In the genomic region with DNA sequence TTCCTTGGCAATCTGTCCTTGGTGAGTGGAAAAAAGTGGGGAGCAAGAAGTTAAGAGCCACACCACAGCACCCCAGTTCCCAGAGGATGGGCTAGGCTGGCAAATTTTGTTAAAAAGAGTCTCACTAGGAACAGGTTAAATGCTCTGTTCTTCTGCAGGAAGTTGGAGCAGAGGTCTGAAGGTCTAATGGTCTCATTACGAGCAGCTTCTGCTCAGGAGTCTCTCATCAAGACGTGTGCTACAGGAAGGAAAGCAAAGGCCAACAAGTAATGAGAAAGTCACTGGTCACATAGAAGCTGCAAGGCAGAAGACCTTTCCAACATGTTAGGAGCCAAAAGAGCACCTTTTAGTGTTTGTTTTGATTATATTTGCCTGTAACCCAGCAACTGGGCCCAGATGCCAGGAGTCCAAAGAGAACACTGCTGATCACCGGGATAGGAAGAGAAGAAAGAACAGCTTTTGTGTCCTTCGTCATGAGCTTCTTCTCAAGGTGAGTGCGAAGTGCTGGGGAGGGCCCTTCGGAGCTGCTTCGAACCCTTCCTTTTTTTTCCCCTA, we compare ENCODE assay signal across 16 mouse cellular contexts.
"Had no signal": no experiment of that assay in that cellular context is flagged by ENCODE, and none has a peak within 500 bp of the region (broad histone marks: within the 10 kb centered on the region; RNA-seq: fewer than 3 reads in every experiment).

No protein-coding gene starts in this region.

- ATAC-seq: liver, embryonic 12.5 days; midbrain, embryonic 13.5 days had no signal

- DNase-seq: layer of hippocampus, postnatal 36 days; lung, adult 18-20 months; lung, postnatal 10 days; lung, postnatal 36 days; thymus, adult 2 months; thymus, postnatal 14 days; thymus, postnatal 4 days had no signal

- H3K9ac ChIP-seq: kidney, embryonic 15.5 days; liver, embryonic 12.5 days; liver, embryonic 15.5 days; lung, embryonic 15.5 days; midbrain, embryonic 13.5 days had no signal

- H3K27me3 ChIP-seq: kidney, embryonic 15.5 days; liver, embryonic 12.5 days; liver, embryonic 15.5 days; lung, embryonic 15.5 days; megakaryocyte, embryonic 14.5 days; midbrain, embryonic 13.5 days had no signal

- H3K36me3 ChIP-seq: kidney, embryonic 15.5 days; liver, embryonic 12.5 days; liver, embryonic 15.5 days; lung, embryonic 15.5 days; midbrain, embryonic 10.5 days; midbrain, embryonic 13.5 days had no signal

- H3K9me3 ChIP-seq: kidney, embryonic 15.5 days; liver, embryonic 12.5 days; liver, embryonic 15.5 days; lung, embryonic 15.5 days; midbrain, embryonic 10.5 days; midbrain, embryonic 13.5 days had no signal

- H3K4me2 ChIP-seq: kidney, embryonic 15.5 days; liver, embryonic 12.5 days; liver, embryonic 15.5 days; lung, embryonic 15.5 days; midbrain, embryonic 13.5 days had no signal

- H3K4me3 ChIP-seq: kidney, embryonic 15.5 days; left cerebral cortex, adult 2 months; liver, embryonic 12.5 days; liver, embryonic 15.5 days; lung, embryonic 15.5 days; megakaryocyte, embryonic 14.5 days; midbrain, embryonic 10.5 days; midbrain, embryonic 13.5 days had no signal

- H3K27ac ChIP-seq: kidney, embryonic 15.5 days; left cerebral cortex, adult 2 months; liver, embryonic 12.5 days; liver, embryonic 15.5 days; lung, embryonic 15.5 days; midbrain, embryonic 10.5 days; midbrain, embryonic 13.5 days; stomach, postnatal 0 days had no signal

- H3K4me1 ChIP-seq: kidney, embryonic 15.5 days; liver, embryonic 12.5 days; liver, embryonic 15.5 days; lung, embryonic 15.5 days; megakaryocyte, embryonic 14.5 days; midbrain, embryonic 13.5 days had no signal
